Mouse (Mus musculus): ENCODE results near the gene Psors1c2.

DNA sequence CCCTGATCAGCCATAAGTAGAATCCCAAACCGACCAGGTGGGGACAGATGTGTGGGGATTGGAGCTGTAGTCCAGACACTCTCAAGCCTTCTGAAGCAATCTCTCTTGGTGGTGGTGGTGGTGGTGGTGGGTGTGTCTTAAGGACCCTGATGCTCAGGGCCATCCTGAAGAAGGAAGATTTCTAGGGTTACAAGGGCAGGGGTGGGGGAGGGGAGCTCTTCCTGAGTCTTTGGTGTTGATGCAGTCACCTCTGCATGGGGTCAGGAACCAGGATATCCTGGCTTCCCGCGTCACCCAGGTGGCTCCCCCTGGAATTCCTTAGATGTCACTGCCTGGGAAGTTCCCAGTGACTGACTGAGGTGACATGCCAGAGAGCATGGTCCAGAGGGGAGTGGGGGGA, 641 bp upstream of the Psors1c2 start:
- TF ChIP-seq GATA1 (IDR thresholded peaks at IDR 0.05; ENCODE audit: borderline replicate concordance, low read length) (no peak), FLI1 (IDR thresholded peaks at IDR 0.05; ENCODE audit: low read length) (no peak)

Data from megakaryocyte, embryonic 14.5 days (primary cell).